Mouse (Mus musculus) B cell, adult 2 months (primary cell): ENCODE data around the gene Trim63.
A peak's percentile ranks its signal among the peaks of the same experiment; 100 is the strongest.
"Not testable (repeated sequence)": the region's sequence is repeated elsewhere in the genome, so short reads cannot be mapped to it uniquely, and the experiment has no call there.

Source experiments
- DNase-seq, 2 experiments: peaks; one replicate each; pipeline ENCODE4 v3.0.0; 2022

The Trim63 gene

GRCm38 (mm10) chr4:134299498-134299810 is 15.5 kb upstream of the Trim63 start:
- DNase-seq, result no peak

DNA sequence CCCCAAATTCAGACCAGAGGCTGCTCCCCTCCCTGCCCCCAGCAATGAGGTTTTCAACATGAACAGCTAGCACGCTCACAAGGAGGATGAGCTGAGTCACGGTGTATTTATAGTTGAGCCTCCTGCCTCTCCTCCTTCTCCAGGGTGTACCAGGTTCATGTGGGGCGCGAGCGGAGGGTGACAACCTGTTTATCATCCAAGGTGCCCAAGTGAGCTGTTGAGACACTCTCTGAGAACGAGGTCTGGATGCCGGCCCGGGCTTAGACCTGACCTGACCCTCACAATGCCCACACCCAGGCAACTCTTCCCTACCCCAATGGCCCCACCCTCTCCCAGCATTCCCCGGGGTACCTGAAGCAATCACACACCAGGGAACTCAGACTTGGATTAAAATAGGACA is 14.6 kb upstream of the Trim63 start:
- DNase-seq, result no peak

- DNase-seq, result no peak
These were observed 12.8 kb upstream of the Trim63 start for GRCm38 (mm10) chr4:134302084-134302483.

DNA sequence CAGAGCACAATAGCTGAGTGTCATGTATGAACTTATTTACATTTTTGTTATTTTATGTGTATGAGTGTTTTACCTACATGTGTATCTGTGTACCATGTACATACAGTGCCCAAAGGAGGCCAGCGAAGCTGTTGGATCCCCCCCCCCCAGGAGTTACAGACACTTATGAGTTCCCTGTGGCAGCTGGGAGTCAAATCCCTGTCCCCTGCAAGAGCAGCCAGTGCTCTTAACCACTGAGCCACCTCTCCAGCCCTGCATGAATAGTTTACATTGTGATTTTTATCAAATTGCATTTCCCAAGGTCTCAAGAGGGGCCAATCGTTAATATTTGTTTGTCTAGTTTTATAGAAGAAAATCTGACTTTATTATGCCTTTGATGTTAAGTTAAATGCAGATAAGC is 8.0 kb upstream of the Trim63 start:
- DNase-seq, result no peak

GRCm38 (mm10) chr4:134307367-134308072 is 7.4 kb upstream of the Trim63 start:
- peak; percentile 31 to 33 for DNase-seq

DNA sequence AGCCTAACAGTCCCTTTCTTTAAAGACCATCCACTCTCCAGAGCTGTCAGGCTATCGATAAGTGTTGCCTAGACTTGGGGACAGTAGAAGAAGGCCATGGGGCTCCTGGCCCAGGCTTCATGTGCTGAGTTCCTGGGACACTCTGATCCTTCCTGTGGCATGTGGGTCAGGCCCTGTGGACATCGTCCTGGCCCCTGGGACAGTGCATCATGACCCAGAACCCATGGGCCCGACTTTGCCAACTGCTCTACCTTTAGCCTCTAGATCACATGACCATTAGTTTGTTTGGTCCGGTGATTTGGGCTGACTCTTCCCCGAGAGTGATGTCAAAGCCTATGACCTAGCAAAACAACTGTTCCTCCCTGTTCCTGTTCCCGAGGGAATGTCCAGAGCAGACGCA is 4.8 kb upstream of the Trim63 start:
- no peak for DNase-seq

- no peak for DNase-seq
These were observed 4.3 kb upstream of the Trim63 start for GRCm38 (mm10) chr4:134310656-134311055.

DNA sequence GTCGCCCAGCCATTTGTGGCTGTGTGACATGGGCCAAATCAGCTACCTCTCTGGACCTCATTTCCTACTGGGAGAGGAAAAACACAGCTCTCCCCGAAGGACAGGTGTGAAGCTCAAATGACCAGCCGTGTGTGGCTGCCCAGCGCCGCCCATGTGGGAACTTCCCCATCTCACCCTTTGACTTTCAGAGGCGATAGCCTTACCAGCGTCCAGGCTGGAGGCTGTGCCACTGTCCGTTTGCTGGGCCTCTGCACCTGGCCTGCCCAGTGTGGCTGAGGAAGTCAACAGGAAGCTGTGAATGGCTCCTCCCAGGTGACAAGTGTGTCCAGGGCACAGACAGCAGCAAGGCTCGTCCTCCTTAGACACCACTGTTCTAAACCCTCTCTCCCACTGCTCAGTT is 3.1 kb upstream of the Trim63 start:
- no peak for DNase-seq

- DNase-seq, result no peak
These were observed 2.6 kb upstream of the Trim63 start for GRCm38 (mm10) chr4:134312341-134312740.

DNA sequence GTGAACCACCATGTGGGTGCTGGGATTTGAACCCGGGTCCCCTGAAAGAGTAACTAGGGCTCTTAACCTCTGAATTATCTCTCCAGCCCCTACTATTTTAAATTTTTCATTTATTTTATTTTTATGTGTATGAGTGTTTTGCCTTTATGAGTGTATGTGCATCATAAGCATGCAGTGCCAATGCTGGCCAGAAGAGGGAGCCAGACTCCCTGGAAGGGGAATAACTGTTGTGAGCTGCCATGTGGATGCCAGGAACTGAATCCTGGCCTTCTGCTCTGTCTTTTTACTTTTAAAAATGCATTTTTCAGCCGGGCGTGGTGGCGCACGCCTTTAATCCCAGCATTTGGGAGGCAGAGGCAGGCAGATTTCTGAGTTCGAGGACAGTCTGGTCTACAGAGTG is 2.0 kb upstream of the Trim63 start:
- DNase-seq, result peak; percentile 51 to 54

- DNase-seq, result no peak
These were observed 752 bp upstream of the Trim63 start for GRCm38 (mm10) chr4:134314081-134314655.

- no peak for DNase-seq
These were observed 550 bp downstream of the Trim63 start for GRCm38 (mm10) chr4:134315470-134315869.

DNA sequence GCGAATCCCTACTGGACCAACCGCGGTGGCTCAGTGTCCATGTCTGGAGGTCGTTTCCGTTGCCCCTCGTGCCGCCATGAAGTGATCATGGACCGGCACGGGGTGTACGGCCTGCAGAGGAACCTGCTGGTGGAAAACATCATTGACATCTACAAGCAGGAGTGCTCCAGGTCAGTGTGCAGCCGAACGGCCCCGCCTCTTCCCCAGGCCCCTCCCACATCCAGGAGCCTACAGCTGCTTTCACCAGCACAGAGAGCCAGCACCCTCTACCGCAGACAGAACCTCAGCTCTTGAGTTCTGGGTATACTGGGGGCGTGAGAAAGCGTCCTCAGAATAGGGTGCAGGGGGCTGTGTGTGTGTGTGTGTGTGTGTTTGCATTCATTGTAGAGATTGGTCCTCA is 1.5 kb downstream of the Trim63 start:
- DNase-seq, result no peak

GRCm38 (mm10) chr4:134319074-134319473 is 4.2 kb downstream of the Trim63 start:
- DNase-seq, result no peak

- DNase-seq, result no peak
These were observed 4.8 kb downstream of the Trim63 start for GRCm38 (mm10) chr4:134319674-134320073.

DNA sequence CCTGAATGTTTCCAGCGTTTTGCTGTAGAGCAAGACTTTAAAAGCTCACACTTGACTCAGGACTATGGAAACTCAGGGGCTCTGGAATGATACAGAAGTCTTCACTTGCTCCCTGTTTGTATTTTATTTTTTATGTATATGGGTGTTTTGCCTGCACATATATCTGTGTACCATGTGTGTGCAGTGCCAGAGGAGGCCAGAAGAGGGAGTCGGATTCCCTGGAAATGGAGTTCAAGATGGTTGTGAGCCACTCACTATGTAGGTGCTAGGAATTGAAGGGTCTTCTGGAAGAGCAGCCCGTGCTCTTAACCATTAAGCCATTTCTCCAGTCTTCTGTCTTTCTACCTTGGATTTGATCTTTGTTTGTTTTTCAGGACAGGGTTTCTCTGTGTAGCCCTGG is 6.6 kb downstream of the Trim63 start:
- DNase-seq, result no peak

DNA sequence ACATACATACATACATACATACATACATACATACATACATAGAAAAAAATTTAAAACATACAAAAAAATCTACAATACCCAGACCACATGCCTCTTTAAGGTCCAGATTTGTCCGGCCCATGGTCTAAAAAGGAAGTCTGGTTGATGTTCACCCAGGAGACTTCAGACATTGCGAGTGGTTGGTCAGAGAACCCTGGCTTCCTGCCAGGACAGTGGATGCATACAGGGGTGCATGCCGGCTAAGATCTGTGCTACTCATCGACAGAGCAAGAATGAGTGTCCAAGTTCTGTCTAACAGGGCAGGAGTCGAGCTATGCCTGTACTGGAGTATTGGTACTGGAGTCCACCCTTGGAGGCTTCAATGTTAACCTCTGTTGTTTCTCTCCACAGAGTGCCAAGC is 9.7 kb downstream of the Trim63 start:
- DNase-seq, result no peak

DNA sequence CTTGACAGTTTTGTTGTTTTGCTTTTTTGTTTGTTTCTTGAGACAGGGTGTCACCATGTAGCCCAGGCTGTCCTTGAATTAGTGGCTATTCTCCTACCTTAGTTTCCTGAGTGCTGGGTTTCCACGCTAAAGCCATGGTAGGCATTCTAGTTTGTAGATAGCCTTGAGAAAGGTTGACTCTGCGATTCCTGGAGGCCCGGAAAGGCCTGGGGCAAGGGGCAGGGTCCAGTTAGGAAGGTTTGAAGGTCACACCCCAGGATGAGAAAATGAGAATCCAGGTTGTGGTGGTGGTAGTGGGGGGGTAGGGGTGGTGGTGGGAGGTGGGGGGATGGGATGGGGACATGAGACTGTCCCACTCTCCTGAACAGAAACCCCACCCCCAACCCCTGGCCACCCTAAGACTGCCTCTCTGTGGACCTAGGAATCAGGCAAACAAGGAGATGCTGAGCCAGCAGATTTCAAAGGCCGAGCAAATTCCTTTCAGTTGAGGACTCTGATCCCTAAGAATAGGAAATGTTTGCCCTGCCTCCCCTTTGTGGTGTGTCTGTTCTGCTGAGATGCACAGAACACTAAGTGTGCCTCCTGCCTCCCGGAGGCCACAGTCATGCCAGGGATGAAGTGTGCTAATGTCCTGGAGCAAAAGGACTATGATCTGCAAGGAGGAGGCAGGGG is 12.1 kb downstream of the Trim63 start:
- DNase-seq, result no peak

GRCm38 (mm10) chr4:134328151-134328550 is 13.2 kb downstream of the Trim63 start:
- DNase-seq, result no peak

GRCm38 (mm10) chr4:134328832-134329231 is 13.9 kb downstream of the Trim63 start:
- DNase-seq, result no peak

- no peak for DNase-seq
These were observed 15.4 kb downstream of the Trim63 start for GRCm38 (mm10) chr4:134330281-134330680.

DNA sequence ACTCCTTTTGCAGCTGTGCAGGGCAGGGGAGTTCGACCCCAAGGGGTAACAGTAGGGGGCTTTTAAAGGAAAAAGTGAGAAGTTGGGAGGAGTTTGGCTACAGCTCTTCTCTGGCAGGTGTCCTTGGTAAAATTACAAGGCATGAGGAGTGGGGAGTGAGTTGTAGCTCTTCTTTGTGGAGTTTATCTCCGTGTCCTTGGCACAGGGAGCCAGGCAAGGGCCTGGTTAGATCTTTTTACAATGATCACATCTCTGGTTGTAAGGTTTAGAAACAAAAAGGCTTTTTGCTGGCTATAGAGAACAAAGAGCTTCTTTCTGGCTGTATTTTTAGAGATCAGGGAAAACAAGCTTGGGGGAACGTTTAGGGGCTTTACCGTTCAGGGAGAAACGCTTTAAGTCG is 26.3 kb downstream of the Trim63 start:
- not testable (repeated sequence) for DNase-seq

DNA sequence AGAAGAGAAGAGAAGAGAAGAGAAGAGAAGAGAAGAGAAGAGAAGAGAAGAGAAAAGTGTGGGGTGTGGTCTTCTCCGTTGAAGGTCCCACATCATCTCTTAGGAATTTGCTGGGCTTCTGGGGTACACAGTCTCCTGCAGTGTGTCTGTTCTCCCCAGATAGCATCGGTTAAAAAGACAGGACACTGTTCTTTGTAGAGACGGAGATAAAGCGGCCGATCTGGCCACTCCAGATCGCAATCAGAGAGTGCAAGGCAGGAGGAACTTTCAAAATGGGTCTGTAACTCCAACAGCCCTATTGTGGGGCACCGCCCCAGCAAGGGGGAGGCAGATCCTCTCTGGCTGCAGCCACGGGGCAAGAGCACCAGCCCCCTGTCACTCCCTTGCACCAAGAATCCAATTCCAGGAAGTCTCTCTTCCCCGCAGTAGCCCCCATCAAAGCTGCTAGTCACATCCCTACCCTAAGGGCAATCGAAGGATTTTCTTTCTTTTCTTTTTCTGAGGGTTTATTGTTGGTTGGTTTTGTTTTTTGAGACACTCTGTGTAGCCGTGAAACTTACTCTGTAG is 27.4 kb downstream of the Trim63 start:
- no peak for DNase-seq
